Mouse (Mus musculus): ENCODE data around the gene Trim40.
"Not testable (repeated sequence)": the region's sequence is repeated elsewhere in the genome, so short reads cannot be mapped to it uniquely, and the experiment has no call there.

Trim40 gene

GRCm38 (mm10) chr17:36893387-36893786 is 3.5 kb upstream of the Trim40 start:
- DNase-seq (ENCODE audit: low spot score) = no peak

GRCm38 (mm10) chr17:36892362-36892761 is 2.4 kb upstream of the Trim40 start:
- no peak for DNase-seq (ENCODE audit: low spot score)

- not testable (repeated sequence) for DNase-seq (ENCODE audit: low spot score)
These were observed 1.6 kb upstream of the Trim40 start for GRCm38 (mm10) chr17:36891496-36891895.

- DNase-seq (ENCODE audit: low spot score) = no peak
These were observed 4.7 kb downstream of the Trim40 start for GRCm38 (mm10) chr17:36885132-36885790.

GRCm38 (mm10) chr17:36883350-36883749 is 6.6 kb downstream of the Trim40 start:
- no peak for DNase-seq (ENCODE audit: low spot score)

- DNase-seq (ENCODE audit: low spot score) = no peak
These were observed 15.3 kb downstream of the Trim40 start for GRCm38 (mm10) chr17:36874636-36875035.

DNA sequence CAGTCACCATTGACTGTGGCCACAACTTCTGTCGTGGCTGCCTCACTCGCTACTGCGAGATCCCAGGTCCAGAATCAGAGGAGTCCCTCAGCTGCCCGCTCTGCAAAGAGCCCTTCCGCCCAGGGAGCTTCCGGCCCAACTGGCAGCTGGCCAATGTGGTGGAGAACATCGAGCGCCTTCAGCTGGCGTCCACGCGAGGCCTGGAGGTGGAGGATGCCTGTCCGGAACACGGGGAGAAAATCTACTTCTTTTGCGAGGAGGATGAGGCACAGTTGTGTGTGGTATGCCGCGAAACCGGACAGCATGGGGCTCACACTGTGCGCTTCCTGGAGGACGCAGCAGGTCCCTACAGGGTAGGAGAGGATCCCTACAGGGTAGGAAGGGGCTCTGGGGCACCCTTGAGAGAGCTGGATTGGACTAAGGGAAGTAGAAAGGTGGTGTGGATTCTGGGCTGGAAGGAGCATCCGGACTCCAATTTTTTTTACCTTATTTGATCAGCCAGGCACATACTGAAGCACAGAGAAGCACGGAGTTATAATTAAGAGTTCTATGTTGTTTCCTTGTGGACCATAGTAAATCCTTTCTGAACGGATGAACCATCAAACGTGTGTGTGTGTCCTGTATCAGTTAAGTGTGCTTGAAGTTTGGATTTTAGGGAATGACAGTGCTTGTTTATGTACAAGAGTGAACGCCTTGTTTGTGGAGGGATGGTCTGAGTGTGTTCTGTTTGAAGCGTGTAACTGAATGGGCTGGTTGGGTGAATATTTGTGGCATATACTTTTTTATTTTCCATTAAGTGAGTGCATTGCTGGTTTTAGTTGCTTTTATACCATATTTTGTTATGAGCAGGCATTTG is 19.7 kb downstream of the Trim40 start:
- no peak for DNase-seq (ENCODE audit: low spot score)

GRCm38 (mm10) chr17:36869284-36869954 is 20.5 kb downstream of the Trim40 start, which contains the start of gene Trim10:
TSS of gene Trim10 (plus strand) at chr17:36869574.
- DNase-seq (ENCODE audit: low spot score) = no peak

GRCm38 (mm10) chr17:36868836-36869235 is 21.1 kb downstream of the Trim40 start:
- no peak for DNase-seq (ENCODE audit: low spot score)

DNA sequence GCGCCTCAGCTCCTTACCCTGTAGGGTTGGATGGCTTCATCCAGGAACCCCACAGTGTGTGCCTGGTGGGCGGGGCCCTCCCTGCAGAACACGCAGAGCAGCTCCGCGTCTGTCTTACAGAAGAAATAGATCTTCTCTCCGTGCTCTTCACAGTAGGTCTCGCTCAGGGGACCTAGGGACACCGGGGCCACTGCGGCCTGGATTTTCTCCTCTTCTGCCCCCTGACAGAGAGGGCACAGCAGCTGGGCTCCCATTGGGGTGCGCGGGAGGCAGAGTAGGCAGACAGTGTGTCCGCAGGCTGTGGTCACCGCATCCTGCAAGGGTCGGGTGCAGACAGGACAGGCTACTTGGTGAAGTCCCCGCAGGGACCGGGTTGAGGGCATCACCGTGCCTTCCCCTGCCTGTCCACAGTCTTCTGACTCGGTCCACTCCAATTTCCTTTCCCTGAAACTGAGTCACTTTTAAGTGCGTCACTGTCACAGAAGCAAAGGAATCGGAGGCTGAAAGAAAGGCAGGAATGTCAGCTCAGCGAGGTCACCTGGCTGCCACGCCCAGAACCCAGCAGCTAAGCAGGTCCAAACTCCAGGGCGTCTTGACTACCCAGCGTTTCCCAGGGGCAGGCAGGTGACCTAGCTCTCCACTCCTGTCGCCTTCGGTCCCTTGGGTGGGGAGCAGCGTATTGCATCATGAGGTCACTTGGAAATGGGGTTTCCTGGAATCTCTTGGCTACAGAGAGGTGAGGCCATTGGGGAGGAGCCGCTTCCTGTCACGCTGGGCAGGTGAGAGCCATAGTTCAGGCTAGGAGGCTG is 23.0 kb downstream of the Trim40 start, which contains the start of gene Trim15:
Gene Trim15, minus strand, starts transcription at position 492 of the 809 bp plus-strand sequence.
- no peak for DNase-seq (ENCODE audit: low spot score)

DNA sequence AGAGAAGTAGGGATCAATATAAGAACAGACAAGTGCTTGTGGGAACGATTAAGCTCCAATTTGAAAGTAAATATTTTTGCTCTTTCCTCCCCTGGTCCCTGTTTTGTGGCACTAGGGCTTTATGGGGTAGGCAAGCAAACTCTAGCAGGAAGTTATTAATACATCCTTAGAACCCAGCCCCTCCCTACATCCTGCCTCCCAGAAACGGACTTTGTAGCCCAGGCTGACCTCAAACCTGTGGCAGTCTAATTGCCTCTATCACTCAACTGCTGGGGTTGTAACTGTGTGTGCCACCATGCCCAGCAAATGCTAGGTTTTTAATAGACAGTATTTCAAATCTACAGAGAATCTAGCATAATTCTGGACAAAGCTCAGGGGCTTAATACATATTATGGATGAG is 28.2 kb downstream of the Trim40 start:
- DNase-seq (ENCODE audit: low spot score) = no peak

DNA sequence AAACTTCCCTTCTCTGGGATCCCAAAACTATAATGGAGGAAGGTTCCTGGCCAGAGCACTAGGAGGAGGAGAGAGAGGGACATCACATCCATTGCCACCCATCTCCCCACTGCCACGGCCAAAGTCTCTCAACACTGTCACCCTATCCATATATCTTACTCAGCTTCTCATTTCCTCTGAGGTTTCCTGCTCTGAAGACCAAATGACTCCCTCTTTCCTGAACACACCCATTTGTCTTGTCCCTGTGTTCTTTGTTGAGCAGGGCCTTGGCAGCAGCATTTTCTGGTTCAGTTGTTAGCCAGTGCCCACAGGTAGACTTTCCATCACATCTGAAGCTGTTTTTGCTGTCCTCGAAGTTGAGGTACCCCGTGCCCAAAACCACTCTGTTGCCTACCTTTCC is 31.7 kb downstream of the Trim40 start:
- DNase-seq (ENCODE audit: low spot score) = no peak

DNA sequence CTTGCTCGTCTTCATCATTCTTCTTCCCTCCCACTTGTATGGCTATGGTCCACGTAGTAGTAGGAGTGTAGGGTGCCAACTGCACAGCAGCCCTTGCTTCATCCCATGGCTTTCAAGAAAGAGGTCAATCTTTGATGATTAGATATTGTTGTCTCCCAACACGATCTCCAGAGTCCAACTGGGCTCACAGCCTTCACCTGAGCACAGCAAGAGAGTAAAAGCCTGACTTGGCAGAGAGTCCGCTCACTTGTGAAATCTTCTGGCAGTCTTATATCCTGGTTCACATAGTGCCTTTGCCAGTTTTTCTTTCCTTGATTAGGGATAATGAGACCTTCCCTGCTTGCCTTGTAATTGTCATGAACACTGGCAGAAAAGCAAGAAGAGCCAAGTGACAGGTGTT is 33.7 kb downstream of the Trim40 start:
- no peak for DNase-seq (ENCODE audit: low spot score)

- DNase-seq (ENCODE audit: low spot score) = no peak
These were observed 34.4 kb downstream of the Trim40 start for GRCm38 (mm10) chr17:36855484-36855883.

- no peak for DNase-seq (ENCODE audit: low spot score)
These were observed 38.3 kb downstream of the Trim40 start for GRCm38 (mm10) chr17:36851627-36852026.

- DNase-seq (ENCODE audit: low spot score) = no peak
These were observed 38.7 kb downstream of the Trim40 start for GRCm38 (mm10) chr17:36851200-36851599.

DNA sequence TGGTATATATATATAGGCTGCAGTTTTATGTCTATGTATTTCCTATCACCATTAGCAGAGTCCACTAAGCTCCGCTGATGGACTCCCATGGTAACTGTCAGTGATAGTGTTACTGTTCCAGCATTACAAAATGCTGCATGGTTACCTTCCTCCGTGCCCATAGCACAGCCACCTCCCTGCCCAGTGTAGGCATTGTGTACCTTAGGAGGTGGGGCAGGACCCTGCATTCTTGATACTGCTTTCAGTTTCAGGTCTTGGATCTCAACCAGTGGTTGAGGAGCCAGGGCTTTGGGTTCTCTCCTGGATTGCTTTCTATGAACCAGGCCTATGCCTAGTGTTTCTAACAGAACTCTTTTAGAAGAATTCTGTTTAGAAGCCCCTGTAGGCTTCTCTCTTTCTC is 39.9 kb downstream of the Trim40 start:
- DNase-seq (ENCODE audit: low spot score) = no peak

DNA sequence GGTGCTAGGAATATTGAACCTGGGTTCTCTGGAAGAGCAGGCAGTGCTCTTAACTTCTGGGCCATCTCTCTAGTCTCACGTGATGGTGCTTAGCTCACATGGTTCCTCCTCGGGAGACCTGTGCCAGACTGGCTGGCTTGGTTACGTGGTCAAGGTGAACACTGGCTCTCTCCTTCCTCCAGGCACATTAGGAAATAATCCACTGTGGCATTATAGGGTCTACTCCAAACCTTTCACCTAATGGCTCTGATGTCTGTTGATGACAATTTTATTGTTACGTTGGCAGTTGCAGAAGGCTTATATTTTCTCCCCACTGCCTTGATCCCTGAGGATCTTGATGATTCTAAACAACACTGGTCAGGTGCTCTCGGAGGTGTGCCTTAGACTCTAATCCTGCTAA is 41.0 kb downstream of the Trim40 start:
- no peak for DNase-seq (ENCODE audit: low spot score)

- DNase-seq (ENCODE audit: low spot score) = peak; percentile 70
These were observed 45.2 kb downstream of the Trim40 start for GRCm38 (mm10) chr17:36844725-36845124.

DNA sequence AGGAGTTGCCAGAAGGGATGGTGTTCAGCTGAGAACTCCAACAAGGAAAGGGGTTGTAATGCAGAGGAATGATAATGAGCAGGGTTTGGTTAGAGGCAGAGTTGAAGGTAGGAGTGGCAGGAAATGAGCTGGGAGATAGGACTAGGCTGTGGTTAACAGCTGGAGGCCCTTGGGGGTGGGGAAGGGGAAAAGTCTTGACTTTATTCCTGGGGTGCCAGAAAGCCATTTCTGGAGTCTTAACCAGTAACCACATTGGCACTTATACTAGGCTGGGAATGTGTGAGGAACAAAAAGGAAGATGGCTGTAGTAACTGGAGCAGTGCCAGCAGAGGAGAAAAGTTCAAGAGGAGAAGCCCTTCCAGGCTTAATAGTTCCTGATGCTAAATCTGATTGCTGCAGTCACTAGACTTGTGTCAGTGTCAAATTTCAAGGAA is 45.6 kb downstream of the Trim40 start:
- no peak for DNase-seq (ENCODE audit: low spot score)

DNA sequence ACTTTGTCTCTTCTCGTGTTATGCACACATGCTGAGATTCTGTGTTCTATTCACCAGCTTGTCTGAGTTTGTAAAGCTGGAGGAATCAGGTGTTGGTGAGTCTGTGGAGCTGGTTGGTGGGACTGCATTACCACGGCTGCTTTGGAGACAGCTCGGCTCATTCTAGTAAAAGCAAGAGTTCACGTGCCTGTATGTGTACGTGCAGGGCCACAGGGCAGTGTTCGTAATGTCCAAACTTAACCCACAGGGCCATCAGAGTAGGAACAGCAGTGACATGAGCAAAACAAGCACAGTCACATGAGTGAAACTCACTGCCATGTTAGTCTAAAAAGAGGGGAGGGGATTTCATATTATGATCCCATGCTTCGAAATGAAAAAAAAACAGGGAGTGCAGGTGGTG is 46.2 kb downstream of the Trim40 start:
- DNase-seq (ENCODE audit: low spot score) = no peak

DNA sequence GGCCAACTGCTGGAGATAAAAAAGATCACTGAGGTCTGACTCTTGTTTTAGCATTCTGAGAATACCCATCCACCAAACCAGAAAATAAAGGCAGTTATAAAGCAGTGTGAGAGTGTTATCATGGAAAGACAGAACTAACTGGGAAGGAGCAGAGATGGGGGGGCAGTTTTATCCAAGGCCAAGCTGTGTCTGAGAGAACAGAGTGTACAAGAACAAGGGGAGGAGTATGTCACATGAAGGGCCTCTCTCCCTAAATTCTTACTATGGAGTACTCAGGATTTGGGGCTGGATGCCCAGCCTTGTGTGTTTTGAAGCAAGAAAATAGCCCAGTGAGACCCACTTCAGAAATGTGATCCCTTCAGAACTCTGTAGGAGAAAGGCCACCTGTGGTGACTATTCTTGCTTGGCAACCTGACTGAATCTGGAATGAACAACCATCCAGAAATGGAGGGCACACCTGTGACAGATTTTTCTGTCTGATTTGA is 48.9 kb downstream of the Trim40 start:
- peak; percentile 65 for DNase-seq (ENCODE audit: low spot score)

Data from ovary, adult 18-20 months (tissue).